Mouse (Mus musculus) c-Kit-positive CD71-negative TER-119-negative erythroid progenitor cells, embryonic 14.5 days (primary cell): ENCODE measurements around the gene Fads1.

Experiments
- DNase-seq: peaks from one replicate; pipeline ENCODE4 v3.0.0-alpha.2; 2013; ENCODE audit warnings: low read depth

Fads1 gene

GRCm38 (mm10) chr19:10176941-10177372 is 5.7 kb upstream of the Fads1 start:
- no peak for DNase-seq

- DNase-seq: no peak
Observed at GRCm38 (mm10) chr19:10181225-10181624, 1.5 kb upstream of the Fads1 start.

DNA sequence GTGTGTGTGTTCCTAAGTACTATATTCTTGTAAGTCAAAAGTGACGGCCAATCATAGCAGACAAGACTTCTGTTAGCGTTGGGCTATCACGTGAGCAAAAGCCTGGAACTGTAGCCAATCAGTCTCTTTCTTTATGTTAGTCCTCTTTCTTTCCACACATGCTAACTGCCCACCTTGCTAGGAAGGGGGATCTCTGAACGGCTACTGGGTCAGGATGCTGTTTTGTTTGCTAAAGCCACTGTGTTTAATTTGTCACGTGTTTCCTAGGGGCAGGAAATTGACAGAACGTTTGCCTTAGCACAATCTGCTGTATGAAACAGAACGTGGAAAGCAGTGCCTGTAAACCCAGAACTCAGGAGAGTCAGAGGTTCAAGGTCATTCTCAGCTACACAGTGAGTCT is 546 bp upstream of the Fads1 start:
- DNase-seq: no peak

GRCm38 (mm10) chr19:10183299-10183983 is 753 bp downstream of the Fads1 start:
- no peak for DNase-seq

- DNase-seq: no peak
Observed at GRCm38 (mm10) chr19:10184096-10184495, 1.4 kb downstream of the Fads1 start.

DNA sequence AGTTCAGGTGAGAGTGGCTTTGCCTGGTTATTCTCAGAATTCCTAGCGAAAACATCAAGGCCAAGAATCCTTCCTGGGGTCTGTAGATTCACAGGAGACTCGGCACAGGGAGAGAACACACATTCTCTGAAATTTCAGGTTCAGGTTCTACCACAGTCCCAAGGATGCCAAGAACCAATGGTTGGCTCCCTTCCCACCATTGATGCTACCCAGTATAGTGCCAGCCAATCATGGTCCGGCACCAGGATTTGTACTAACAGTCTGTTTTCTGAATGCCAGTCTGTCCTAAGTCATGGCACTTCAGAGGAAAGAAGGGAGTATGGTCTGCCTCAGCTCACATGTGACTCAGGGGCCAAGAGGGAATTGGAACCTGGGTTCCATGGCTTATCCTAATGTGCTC is 3.2 kb downstream of the Fads1 start:
- DNase-seq: no peak

DNA sequence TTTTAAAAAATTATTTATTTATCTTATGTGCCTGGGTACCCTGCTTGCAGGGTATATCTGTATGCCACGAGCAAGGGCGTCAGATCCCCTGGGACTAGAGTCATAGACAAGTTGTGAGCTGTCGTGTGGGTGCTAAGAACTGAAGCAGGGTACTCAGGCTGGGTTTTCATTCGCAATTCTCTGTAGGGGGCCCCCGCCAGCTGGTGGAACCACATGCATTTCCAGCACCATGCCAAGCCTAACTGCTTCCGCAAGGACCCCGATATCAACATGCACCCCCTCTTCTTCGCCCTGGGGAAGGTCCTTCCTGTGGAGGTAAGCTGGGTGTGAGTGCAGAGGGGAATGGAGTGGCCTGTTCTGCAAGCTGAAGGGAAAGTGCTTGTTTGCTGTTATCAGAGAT is 3.9 kb downstream of the Fads1 start:
- DNase-seq: no peak

GRCm38 (mm10) chr19:10188281-10188811 is 5.7 kb downstream of the Fads1 start:
- DNase-seq: no peak

DNA sequence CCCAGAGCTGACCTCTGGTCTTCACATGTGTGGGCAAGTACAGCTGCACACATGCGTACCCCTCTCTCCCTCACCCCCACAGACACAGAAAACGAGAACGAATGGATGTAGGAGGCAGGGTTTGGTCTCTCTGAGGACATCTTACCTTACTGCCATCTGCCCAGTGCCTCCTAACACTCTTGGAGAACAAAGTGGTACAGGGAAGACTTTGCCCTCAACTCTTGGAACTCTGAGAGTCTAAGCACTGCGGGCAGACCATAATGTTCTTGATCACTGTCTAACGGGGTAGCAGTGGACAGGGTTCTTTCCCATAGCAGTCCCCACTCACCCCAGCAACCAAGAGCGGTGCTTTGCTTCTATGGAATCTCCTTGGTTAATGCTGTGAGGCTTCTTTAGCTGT is 6.3 kb downstream of the Fads1 start:
- no peak for DNase-seq

DNA sequence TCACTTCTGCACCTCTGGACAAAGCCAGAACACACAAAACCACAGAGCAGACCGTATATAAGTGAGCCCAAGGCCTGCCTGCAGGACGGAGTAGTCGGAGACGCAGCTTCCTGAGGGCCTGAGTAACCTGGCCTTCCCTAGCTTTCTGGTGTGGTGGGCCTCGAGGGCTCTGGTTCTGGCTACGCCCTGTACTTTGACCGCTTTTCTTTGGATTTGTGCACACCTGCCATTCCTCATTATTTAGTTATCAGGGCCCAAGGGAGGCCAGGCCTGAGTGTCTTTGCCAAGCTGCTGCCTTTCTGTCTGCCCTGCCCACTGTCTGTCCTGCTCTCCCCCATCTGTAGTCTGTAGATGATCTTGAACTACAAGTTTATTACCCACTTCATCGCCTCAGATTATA is 7.3 kb downstream of the Fads1 start:
- no peak for DNase-seq

GRCm38 (mm10) chr19:10190796-10191195 is 8.1 kb downstream of the Fads1 start:
- DNase-seq: no peak

GRCm38 (mm10) chr19:10191326-10191725 is 8.6 kb downstream of the Fads1 start:
- no peak for DNase-seq

DNA sequence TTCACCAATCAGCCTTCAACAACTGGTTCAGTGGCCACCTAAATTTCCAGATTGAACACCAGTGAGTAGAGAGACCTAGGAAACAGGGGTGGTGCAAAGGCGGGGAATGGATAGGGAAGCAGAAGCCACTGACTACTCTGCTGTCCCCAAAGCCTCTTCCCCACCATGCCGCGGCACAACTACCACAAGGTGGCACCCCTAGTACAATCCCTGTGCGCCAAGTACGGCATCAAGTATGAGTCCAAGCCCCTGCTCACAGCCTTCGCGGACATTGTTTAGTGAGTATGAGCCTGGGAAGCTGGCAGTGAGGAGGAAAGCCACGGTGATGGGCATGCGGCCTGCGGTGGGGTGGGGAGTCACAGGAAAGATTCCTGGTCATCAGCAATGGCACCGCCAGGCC is 11.6 kb downstream of the Fads1 start:
- DNase-seq: no peak

GRCm38 (mm10) chr19:10195252-10195651 is 12.6 kb downstream of the Fads1 start:
- DNase-seq: no peak

- DNase-seq: no peak
Observed at GRCm38 (mm10) chr19:10197130-10197529, 14.4 kb downstream of the Fads1 start.

DNA sequence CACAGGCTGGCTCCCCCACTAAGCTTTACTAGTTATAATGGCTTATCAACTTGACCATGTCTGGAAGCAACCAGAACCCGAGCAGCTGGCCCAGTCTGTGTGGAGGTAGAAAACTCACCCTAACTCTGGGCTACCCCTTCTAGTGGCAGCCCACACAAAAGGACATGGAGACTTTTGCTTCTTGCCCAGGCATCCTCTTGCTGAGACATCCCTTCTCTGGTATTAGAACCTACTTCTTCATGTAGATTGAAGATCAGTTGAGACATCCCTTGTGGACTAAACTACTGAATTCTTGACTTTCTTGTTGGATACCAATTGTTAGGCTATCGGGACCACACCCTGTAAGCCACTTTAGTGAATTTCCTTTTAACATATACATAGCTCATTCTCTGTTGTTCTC is 15.6 kb downstream of the Fads1 start:
- DNase-seq: no peak

- DNase-seq: peak; percentile 76
Observed at GRCm38 (mm10) chr19:10198723-10199122, 16.0 kb downstream of the Fads1 start.

DNA sequence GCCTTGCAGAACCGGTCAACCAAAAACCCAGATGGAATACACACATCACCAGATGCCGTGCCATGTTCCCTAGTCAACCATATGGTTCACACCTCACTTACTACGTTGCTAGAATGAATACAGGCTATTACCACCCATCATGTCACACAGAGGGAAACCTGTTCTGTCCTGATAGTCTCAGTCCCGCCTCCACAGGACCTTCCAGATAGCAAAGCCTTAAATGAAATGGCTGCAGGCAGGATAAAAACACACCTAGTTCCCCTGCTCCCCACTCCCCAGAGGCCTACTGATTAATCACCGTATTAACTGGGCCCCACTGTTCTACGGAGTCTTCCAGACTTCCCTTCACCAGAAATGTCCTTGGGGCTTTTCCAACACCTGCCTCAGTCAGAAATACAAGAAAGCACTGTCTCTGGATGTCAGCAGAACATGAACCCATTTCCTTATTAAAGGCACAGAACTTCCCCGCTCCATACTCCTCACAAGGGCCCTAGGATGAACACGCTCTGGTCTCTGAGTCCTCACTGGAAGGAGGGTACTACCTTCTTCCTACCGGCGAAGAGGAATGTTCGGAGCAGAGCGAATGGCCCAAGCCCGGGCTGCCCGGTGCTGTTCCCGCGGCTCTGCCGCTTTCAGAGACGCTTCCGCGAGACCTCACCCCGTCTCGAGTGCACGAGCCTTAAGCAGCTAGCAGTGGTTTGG is 20.6 kb downstream of the Fads1 start:
- no peak for DNase-seq

GRCm38 (mm10) chr19:10203848-10204615 is 21.3 kb downstream of the Fads1 start, which contains the start of the genes Tmem258 and Fen1:
Gene Tmem258, plus strand, starts transcription at chr19:10204014.
Gene Fen1, minus strand, starts transcription at chr19:10204169.
- peak; percentile 78 for DNase-seq

GRCm38 (mm10) chr19:10204616-10205001 is 21.9 kb downstream of the Fads1 start:
- DNase-seq: peak; percentile 63

DNA sequence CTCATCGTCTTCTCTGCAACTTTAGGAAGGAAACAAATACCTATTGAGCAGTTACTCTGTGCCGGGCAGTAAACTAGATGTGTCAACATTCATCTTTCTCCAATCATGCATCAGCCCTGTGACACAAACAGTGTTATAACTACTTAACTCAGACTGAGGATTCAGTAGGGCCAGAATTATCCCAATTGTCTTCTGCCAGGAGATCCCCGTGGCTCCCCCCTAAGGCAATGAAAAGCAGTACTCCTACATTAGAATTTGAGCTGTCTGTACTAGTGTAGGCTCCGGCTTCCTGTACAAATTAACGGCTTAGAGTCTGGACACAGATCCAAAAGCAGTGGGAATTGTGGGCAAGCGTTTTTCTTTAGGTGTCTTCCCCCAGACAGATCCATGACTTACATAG is 22.4 kb downstream of the Fads1 start:
- no peak for DNase-seq

DNA sequence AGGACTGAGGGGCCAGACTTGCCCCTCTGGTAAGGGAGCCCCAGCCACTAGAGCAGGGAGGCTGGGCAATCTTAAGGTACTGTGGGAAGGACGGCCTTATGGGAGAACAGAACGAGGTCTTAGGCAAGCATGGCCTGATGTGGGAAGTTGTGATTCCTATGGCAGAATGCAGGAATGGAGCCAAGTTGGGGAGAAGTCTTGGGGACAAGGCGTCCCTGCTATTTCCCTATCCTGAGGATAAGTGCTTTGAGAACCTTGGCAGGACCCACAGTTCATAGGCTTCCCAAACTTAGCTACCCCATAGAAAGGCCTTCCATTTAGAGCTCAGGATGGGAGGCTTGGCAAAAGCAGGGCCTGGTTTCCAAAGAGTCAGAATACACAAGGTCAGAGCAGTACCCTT is 26.2 kb downstream of the Fads1 start:
- no peak for DNase-seq

- no peak for DNase-seq
Observed at GRCm38 (mm10) chr19:10210885-10211284, 28.2 kb downstream of the Fads1 start.
